Mouse (Mus musculus) left cerebral cortex, postnatal 36 days (tissue): ENCODE data around the gene 1700029I15Rik. TPM values are rescaled to one million over a fixed set of nuclear protein-coding genes. Genes with fewer than 3 reads are reported as not detected.

Source experiments
- DNase-seq, 2 experiments: peaks; one replicate each; pipeline ENCODE4 v3.0.0; 2021 to 2022; ENCODE audit warnings: low spot score in 2 of 2, mixed read lengths in 1 of 2
- intact Hi-C: fragments of 180-260 bp; cut with DNase I; formaldehyde crosslinking; loops from one replicate; pipeline ENCODE4 v1.15.1; 2025
- total RNA-seq, 2 experiments: library from RNA; stranded (reverse); gene quantifications; 2 replicates each; pipeline ENCODE4 v1.2.3; 2021

The 1700029I15Rik gene
- total RNA-seq, 2 experiments from 2014 or later = 3.6 to 4.2 TPM

DNA sequence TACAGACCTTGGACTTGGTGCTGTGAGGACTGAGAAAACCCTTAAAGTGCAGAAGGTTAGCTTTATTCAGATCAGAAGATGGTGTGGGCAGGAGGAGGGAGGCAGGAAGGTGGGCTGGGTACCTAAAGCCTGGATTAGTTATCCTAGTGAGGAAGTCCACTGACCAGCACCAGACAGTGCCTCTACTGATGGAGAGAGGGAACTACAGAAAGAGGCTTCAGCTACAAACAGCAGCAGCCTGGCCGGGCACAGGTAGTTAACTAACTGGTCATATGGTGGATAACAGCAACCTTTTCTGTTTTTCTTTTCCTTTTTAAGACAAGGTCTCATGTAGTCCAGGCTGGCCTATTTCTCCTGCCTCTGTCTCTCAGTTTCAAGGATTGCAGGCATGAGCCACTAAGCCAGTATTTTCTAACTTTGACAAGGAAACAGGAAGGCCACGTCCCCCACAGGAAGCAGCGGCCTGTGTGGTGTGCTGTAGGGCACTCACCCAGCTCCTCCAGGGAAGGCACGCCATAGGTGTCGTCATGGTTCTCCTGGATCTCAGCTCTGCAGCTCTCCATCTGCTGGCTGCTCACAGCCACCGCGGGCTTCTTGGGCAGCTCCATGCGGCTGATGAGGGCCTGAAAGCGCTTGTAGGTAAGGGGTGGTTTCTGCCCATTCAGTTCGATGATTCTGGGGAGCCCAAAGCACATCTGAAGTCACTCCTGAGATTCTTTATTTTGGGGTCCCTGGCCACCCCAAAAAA, 40.2 kb downstream of the 1700029I15Rik start:
- intact Hi-C loops = no loop called here
- no peak for DNase-seq

GRCm38 (mm10) chr2:92423156-92423555, 40.8 kb downstream of the 1700029I15Rik start:
- no peak for DNase-seq
- intact Hi-C loops = no loop called here

DNA sequence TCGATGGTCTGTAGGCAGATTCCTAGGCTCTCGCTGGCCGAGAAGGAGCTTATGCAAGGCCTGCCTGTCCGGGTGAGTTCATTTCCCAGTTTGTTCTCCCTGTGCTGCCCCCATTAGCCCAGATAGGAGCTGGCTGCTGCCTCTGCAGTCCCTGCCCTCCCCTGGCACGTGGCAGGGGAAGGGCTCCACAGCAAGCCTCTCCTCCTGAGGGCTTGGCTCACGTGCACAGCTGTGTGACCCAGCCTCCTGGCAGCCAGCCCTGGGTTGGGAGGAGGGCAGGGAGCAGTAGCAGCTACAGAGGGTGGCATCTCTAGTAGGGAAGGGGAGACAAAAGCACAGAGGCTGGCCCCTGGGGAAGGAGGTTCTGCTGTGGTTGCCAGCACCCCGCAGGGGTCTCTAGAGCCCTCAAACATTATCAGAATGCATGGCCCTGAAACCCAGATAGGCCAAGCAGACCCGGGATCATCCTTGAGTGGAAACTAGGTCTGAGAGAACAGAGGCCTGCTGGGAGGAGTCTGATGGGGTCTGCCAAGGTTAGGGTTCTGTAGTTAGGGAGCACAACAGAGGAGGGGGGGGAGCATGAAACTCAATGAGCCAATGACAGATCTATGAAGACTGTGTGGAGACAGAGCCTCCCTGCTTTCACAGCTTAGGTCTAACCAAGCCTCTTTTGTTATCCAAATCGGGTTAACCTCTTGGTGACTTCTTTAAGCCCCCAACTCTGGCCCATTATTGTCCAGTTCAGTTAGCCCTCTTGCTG, 41.5 kb downstream of the 1700029I15Rik start:
- peak; percentile 81 for DNase-seq
- intact Hi-C loops = no loop called here

DNA sequence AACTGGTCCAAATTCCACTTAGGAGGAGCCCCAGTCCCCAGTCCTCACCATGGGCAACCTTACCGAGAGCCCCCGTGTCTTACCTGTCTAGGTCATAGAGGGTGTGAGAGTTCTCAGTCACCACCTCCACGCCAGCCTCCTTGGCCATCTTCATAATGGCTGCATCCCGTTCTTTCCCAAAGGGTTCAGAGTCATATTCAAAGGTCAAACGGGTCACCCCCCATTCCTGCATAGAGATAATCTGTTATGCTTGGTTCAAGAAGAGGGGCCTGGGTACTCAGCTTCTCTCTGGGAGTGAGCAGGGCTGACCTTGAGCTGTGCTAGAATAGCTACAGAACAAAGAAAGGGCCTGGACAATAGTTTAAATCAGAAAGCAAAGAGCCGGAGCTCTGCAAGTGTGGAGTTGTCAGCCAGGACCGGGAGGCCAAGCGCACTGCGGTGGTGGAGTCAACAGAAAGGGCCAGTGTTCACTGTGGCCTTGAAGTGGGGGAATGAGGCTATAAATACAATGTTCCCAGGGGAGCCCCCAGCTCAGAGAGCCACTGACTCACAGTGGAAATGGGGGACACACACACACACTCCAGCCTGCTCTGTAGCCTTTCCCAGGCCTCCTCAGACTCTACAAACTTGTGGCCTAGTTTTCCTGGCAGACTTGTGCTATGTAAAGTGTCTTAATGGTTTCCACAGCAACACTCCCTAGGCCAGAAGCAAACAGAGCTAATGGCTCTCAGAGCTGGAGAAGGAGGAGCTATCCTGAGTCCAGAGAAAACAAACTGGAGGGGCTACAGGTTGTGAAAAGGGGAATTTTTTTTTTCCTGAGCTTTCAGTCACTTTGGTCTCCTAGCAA, 42.3 kb downstream of the 1700029I15Rik start:
- intact Hi-C loops = no loop called here
- DNase-seq = peak in 1 of 2 experiments; percentile 51

GRCm38 (mm10) chr2:92425366-92425765, 43.0 kb downstream of the 1700029I15Rik start:
- intact Hi-C loops = no loop called here
- DNase-seq = no peak

GRCm38 (mm10) chr2:92426426-92426825, 44.1 kb downstream of the 1700029I15Rik start:
- intact Hi-C loops = no loop called here
- no peak for DNase-seq

GRCm38 (mm10) chr2:92427882-92428281, 45.5 kb downstream of the 1700029I15Rik start:
- intact Hi-C loops = no loop called here
- peak; percentile 82 to 85 for DNase-seq

- intact Hi-C loops = loop anchor here (5.0 to 10.0 kb wide), 5 partner anchors 43 to 445 kb away; no protein-coding TSS in a partner anchor
- DNase-seq = no peak
Measured at GRCm38 (mm10) chr2:92430089-92430488, 47.8 kb downstream of the 1700029I15Rik start.

GRCm38 (mm10) chr2:92430723-92431541, 48.6 kb downstream of the 1700029I15Rik start:
- peak; percentile 65 to 73 for DNase-seq
- intact Hi-C loops = loop anchor here (5.0 to 10.0 kb wide), 5 partner anchors 44 to 446 kb away; no protein-coding TSS in a partner anchor

DNA sequence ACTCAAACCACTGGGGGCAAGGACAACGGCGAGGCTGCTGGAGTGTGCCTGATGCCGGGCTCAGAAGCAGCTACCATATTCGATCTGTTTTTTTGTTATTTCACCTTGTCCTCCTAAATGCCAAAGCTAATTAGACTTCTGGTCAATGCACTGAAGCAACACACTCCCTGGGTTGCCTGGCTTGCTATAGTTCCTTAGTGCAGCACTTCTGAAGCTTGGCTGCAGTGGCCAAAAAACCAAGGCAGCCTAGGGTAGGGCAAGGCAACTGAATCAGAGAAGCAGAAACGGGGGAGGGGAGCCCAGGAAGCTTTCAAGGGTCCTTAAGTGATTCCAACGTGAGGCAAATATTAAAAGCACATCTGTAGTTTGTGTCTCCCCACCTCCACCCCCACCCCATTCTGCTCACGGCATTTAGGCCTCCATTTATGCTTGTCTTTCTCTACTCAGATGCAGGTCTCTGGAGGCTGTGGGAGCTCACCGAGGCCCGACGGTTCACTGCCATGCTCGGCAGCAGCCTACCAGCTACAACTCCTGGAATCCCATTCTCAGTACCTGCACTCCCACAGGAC, 49.4 kb downstream of the 1700029I15Rik start:
- no peak for DNase-seq
- intact Hi-C loops = loop anchor here (5.0 to 10.0 kb wide), 5 partner anchors 44 to 447 kb away; no protein-coding TSS in a partner anchor

- peak in 1 of 2 experiments; percentile 31 for DNase-seq
Measured at GRCm38 (mm10) chr2:92432299-92433295, 50.3 kb downstream of the 1700029I15Rik start.

DNA sequence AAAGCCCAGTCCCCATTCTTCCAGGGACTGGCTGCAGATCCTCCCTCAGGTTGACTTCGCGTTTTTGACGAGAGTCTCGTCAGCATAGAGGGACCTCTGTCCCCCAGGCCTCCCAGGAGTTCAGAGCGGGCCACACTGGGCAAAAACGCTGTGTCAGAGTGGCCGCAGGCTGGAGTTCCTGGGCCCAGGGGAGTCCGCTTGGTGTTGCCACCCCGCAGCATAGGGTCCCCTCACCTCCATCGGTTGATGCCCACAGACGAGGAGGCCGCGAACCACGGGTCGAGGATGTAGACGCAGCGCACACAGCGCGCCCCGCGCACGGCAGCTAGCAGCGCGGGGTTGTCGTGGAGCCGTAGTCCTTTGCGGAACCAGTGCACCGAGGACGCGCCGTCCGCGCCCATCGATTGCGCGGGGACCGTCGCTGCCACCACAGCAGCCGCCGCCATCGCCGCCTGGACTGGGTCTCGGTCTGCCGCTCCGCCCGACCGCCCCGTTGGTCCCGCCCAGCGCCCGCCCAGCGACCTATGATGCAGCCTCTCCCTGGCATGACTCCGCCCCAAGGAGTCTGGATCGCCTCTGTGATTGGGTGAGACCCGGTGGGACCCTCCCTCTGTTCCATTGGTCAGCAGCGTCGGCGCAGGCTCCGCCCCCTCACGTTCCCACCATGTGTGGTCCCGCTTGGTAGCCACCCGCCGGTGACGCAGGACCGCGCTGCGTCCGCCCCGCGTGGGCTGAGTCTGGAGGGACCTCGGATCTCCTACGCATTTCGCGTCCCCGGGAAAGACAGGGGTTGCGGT, 51.4 kb downstream of the 1700029I15Rik start, which contains the start of gene Cry2:
Gene Cry2, minus strand, starts transcription at position 466 of the 797 bp plus-strand sequence.
- intact Hi-C loops = loop anchor here (5.0 to 10.0 kb wide), 5 partner anchors 46 to 449 kb away; no protein-coding TSS in a partner anchor
- DNase-seq = peak; percentile 98 to 99

More at GRCm38 (mm10) chr2:92432299-92433295, 50.3 kb downstream of the 1700029I15Rik start:
- intact Hi-C loops = loop anchor here (5.0 to 10.0 kb wide), 5 partner anchors 45 to 448 kb away; no protein-coding TSS in a partner anchor

DNA sequence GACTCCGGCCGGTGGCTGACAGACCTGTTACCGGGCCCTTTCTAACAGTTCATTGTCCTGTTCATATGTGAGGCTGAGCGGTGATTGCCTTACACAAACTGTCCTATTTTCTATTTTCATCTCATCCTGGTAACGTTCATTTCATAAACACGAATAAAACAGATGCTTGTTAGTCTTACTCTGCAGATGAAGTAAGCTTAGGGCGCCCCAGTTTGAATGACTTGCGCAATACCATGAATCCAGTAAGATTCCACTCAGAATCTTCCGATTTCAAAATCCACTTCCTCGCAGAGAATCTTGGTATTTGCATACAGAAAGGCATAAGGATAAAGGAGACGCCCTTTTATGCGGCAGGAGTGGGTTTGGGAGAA, 52.0 kb downstream of the 1700029I15Rik start:
- no peak for DNase-seq
- intact Hi-C loops = loop anchor here (5.0 to 10.0 kb wide), 5 partner anchors 47 to 450 kb away; no protein-coding TSS in a partner anchor

- peak in 1 of 2 experiments; percentile 27 for DNase-seq
Measured at GRCm38 (mm10) chr2:92435023-92435422, 52.7 kb downstream of the 1700029I15Rik start.

More at GRCm38 (mm10) chr2:92435023-92435422, 52.7 kb downstream of the 1700029I15Rik start:
- intact Hi-C loops = loop anchor here (10.0 kb wide), 3 partner anchors 140 to 450 kb away; no protein-coding TSS in a partner anchor
